Mouse (Mus musculus) limb, embryonic 15.5 days (tissue): ENCODE measurements around the gene Arpc2. TPM values are rescaled to one million over a fixed set of nuclear protein-coding genes. Genes with fewer than 3 reads are reported as not detected.

Experiments
- ATAC-seq: fragments of 200-750 bp; cut with Nextera tagmentation; 2 replicates; pipeline ENCODE4 v1.8.0; 2017; ENCODE audit warnings: low read depth, moderate TSS enrichment; ENCODE audit not compliant: insufficient number of reproducible peaks, low FRiP score, low TSS enrichment
- H3K27ac ChIP-seq: fragments of 300-500 bp; sonication (generic); 2 replicates; pipeline ENCODE4 v1.5.1; 2015; ENCODE audit warnings: moderate library complexity, mild to moderate bottlenecking, inconsistent platforms
- H3K27me3 ChIP-seq: fragments of 300-500 bp; sonication (generic); 2 replicates; pipeline ENCODE4 v1.6.1; 2015; ENCODE audit warnings: inconsistent platforms
- H3K36me3 ChIP-seq: fragments of 300-500 bp; sonication (generic); 2 replicates; pipeline ENCODE4 v1.6.1; 2015; ENCODE audit warnings: inconsistent platforms
- H3K4me1 ChIP-seq: fragments of 300-500 bp; sonication (generic); 2 replicates; pipeline ENCODE4 v1.6.1; 2015; ENCODE audit warnings: inconsistent platforms
- H3K4me2 ChIP-seq: fragments of 300-500 bp; sonication (generic); 2 replicates; pipeline ENCODE4 v1.6.1; 2015; ENCODE audit warnings: mild to moderate bottlenecking, inconsistent platforms
- H3K4me3 ChIP-seq: fragments of 300-500 bp; sonication (generic); 2 replicates; pipeline ENCODE4 v1.5.1; 2015; ENCODE audit warnings: mild to moderate bottlenecking, inconsistent platforms
- H3K9ac ChIP-seq: fragments of 300-500 bp; sonication (generic); 2 replicates; pipeline ENCODE4 v1.6.1; 2015; ENCODE audit warnings: inconsistent platforms
- H3K9me3 ChIP-seq: fragments of 300-500 bp; sonication (generic); 2 replicates; pipeline ENCODE4 v1.6.1; 2016; ENCODE audit warnings: inconsistent platforms
- WGBS: fragments of 180-500 bp; shearing (Covaris S2); methylation state at CpG from one replicate; pipeline ENCODE4 v1.1.7; 2015; 5-methylcytosine and 5-hydroxymethylcytosine counted together
- polyA plus RNA-seq: library from polyadenylated mRNA; unstranded; fragments of >200 nt; fragmentation: Nextera tagmentation; extraction: Ambion mirVana; gene quantifications from 2 replicates; pipeline ENCODE4 v1.2.1, GENCODE M21; 2015

The Arpc2 gene
- polyA plus RNA-seq, 1 experiment from 2014 or later = 441 TPM

GRCm38 (mm10) chr1:74277041-74277440 lies 41.2 kb downstream of the Arpc2 start:
- Histone ChIP-seq H3K27me3 (no peaks in the 10 kb centered on the region), H3K4me2 (no peak overlapping the region), H3K27ac (no peak overlapping the region), H3K4me3 (no peak overlapping the region), H3K9ac (no peak overlapping the region), H3K4me1 (peaks cover 4% of the 10 kb centered on the region), H3K36me3 (peaks cover 37% of the 10 kb centered on the region), H3K9me3 (no peaks in the 10 kb centered on the region)
- whole genome bisulfite sequencing = 64% methylated on average over 6 of the region's 6 CpGs
- no peak for ATAC-seq

- Histone ChIP-seq H3K27ac (no peak overlapping the region), H3K9ac (no peak overlapping the region), H3K4me2 (no peak overlapping the region), H3K36me3 (peaks cover 47% of the 10 kb centered on the region), H3K27me3 (no peaks in the 10 kb centered on the region), H3K4me3 (no peak overlapping the region), H3K4me1 (peaks cover 10% of the 10 kb centered on the region), H3K9me3 (no peaks in the 10 kb centered on the region)
- WGBS = 50% methylated on average over 8 of the region's 8 CpGs
- ATAC-seq = no peak
Observed at GRCm38 (mm10) chr1:74277883-74278537, 42.1 kb downstream of the Arpc2 start.

GRCm38 (mm10) chr1:74278538-74278937 lies 42.7 kb downstream of the Arpc2 start, which contains the start of gene Gpbar1:
Gene Gpbar1, plus strand, starts transcription at chr1:74278550.
- Histone ChIP-seq H3K36me3 (peaks cover 50% of the 10 kb centered on the region), H3K4me3 (no peak within 1 kb of the TSS), H3K9me3 (no peaks in the 10 kb centered on the region), H3K4me1 (peaks cover 13% of the 10 kb centered on the region), H3K27me3 (no peaks in the 10 kb centered on the region), H3K4me2 (no peak within 1 kb of the TSS), H3K27ac (no peak within 1 kb of the TSS), H3K9ac (no peak within 1 kb of the TSS)
- ATAC-seq = no peak
- WGBS = 92% methylated on average over 10 of the region's 10 CpGs

GRCm38 (mm10) chr1:74278988-74279387 lies 43.1 kb downstream of the Arpc2 start:
- 86% methylated on average over 11 of the region's 11 CpGs for WGBS
- H3K9me3 ChIP-seq = no peaks in the 10 kb centered on the region
- ATAC-seq = no peak
- H3K36me3 ChIP-seq = peaks cover 50% of the 10 kb centered on the region
- H3K27me3 ChIP-seq = no peaks in the 10 kb centered on the region
- H3K4me3 ChIP-seq = no peak overlapping the region
- no peak overlapping the region for H3K27ac ChIP-seq
- H3K4me1 ChIP-seq = peaks cover 17% of the 10 kb centered on the region
- no peak overlapping the region for H3K4me2 ChIP-seq
- H3K9ac ChIP-seq = no peak overlapping the region

DNA sequence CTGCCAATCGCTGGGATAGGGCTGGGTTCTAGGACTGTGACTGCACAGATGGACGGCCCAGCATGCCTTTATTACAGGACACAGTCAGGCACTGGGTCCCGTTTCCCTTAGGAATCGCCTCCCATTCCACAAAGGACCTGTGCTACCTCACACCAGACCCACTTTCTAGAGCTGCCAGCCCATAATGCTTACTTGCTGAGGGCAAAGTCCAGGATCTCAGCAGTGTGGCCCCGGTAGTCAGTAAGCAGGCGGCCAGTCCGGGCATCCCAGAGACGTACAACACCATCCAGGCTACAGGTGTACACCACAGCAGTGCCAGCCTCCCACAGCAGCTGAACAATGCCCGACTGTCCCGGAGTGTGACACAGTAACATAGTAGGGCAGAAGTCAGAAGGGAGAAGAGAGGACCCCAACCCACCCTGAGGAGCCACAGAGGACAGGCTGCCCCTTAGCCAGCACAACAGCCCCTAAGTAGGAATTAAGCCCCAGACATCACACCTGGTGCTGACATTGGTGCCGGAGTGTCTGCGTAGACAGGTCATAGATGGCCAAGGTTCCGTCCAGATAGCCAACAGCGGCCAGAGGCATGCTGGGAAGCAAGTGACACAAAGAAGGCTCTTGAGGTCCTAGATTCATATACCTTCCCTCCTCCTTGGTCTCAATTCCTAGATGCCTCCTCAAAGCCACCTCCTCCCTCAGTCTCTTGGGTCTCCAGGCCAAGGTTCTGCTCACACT lies 44.9 kb downstream of the Arpc2 start:
- no peak overlapping the region for H3K9ac ChIP-seq
- H3K36me3 ChIP-seq = peaks cover 50% of the 10 kb centered on the region
- H3K27ac ChIP-seq = no peak overlapping the region
- 96% methylated on average over 14 of the region's 14 CpGs for WGBS
- H3K4me2 ChIP-seq = no peak overlapping the region
- no peaks in the 10 kb centered on the region for H3K9me3 ChIP-seq
- no peak overlapping the region for H3K4me3 ChIP-seq
- no peak for ATAC-seq
- no peaks in the 10 kb centered on the region for H3K27me3 ChIP-seq
- peaks cover 19% of the 10 kb centered on the region for H3K4me1 ChIP-seq

DNA sequence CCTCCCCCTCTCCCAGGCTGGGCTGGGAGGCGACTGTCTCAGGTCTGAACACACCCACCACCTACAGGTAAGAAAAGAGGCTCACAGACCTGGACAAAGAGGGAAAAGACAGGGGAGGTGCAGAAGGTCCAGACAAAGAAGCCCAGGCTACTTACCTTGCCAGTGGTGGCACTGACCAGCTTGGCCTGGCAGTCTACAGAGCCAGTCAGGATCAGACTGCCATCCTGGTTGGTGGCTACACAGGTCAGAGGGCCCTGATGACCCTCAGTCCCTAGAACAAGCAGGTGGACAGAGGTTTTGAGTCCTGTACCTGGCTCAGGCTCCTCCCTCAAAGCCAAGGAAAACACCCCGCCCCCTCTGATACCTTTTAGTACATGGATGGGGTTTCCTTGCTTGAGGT lies 45.5 kb downstream of the Arpc2 start:
- no peak for ATAC-seq
- WGBS = 81% methylated on average over 2 of the region's 2 CpGs
- Histone ChIP-seq H3K9me3 (no peaks in the 10 kb centered on the region), H3K4me1 (peaks cover 23% of the 10 kb centered on the region), H3K36me3 (peaks cover 50% of the 10 kb centered on the region), H3K27me3 (no peaks in the 10 kb centered on the region), H3K4me2 (no peak overlapping the region), H3K9ac (no peak overlapping the region), H3K4me3 (no peak overlapping the region), H3K27ac (no peak overlapping the region)

DNA sequence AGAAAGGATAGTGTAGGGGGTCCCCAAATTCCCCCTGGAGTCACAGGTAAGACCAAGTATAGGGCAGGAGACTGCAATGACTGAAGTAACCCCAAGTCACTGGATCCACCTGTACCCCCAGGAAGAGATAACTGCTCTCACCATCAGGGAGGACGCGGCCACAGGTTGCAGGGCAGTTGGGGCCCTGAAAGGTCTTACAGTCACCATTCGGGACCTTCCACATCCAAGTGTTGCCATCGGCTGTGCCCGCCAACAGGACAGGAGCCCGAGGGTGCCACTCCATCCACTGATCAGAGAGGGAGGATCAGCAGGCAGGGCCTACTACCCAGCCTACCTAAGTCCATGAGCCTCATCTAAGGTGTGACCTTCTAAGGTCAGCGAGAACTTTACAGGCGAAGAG lies 46.0 kb downstream of the Arpc2 start:
- H3K4me3 ChIP-seq = no peak overlapping the region
- H3K27ac ChIP-seq = no peak overlapping the region
- H3K27me3 ChIP-seq = no peaks in the 10 kb centered on the region
- 97% methylated on average over 8 of the region's 8 CpGs for WGBS
- peaks cover 23% of the 10 kb centered on the region for H3K4me1 ChIP-seq
- H3K9ac ChIP-seq = no peak overlapping the region
- H3K4me2 ChIP-seq = no peak overlapping the region
- no peak for ATAC-seq
- H3K9me3 ChIP-seq = no peaks in the 10 kb centered on the region
- peaks cover 50% of the 10 kb centered on the region for H3K36me3 ChIP-seq

GRCm38 (mm10) chr1:74282896-74283625 lies 47.2 kb downstream of the Arpc2 start:
- no peak for ATAC-seq
- 88% methylated on average over 10 of the region's 10 CpGs for WGBS
- peaks cover 52% of the 10 kb centered on the region for H3K36me3 ChIP-seq

DNA sequence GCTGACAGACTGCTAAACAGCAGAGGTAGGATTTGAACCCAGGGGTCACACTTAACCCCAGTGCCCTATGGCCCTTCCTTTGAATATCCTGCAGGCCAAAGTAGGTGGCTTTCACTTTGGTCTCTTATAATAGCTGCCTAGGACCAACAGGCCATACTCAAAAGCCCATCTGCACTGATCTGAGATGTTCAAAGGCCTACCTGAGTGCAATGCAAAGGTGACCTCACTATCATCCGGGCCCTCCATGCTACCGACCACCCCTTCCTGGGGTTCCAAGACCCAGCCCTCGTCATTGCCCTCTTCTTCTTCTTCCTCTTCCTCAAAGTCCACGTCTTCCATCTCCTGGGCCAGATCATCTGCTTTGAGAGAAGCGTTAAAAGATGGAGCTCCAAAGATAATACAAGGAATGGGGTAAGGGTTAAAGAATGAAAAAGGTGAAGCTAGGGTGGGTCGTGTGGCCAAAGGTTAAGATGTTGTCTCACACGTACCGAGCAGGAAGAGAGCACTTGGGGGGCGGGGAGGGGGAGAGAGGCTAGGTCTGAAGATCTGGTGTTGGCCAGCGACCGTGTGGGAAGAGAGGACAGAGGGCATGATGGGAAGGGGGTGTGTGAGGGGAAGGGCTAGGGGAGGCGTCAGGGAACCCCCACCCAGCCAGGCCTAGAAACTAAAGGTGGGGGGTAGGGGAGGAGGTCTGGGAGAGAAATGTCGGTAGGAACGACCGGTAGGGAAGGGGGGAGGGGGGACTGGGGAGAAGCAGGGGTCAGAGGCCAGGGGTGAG lies 48.0 kb downstream of the Arpc2 start:
- Histone ChIP-seq H3K4me2 (peak overlapping the region; percentile 79), H3K9me3 (no peaks in the 10 kb centered on the region), H3K9ac (peak overlapping the region; percentile 79), H3K4me3 (peak overlapping the region; percentile 90), H3K4me1 (peaks cover 33% of the 10 kb centered on the region), H3K27ac (peak overlapping the region; percentile 85), H3K36me3 (peaks cover 53% of the 10 kb centered on the region), H3K27me3 (no peaks in the 10 kb centered on the region)
- 15% methylated on average over 15 of the region's 15 CpGs for WGBS
- peak; percentile 28 for ATAC-seq

More at GRCm38 (mm10) chr1:74282896-74283625, 47.2 kb downstream of the Arpc2 start:
- Histone ChIP-seq H3K4me3 (no peak overlapping the region), H3K27ac (no peak overlapping the region), H3K27me3 (no peaks in the 10 kb centered on the region), H3K4me1 (peaks cover 26% of the 10 kb centered on the region), H3K4me2 (no peak overlapping the region), H3K9ac (0 out of 2 replicates have a peak overlapping the region, but pooled peaks have one; percentile 14), H3K9me3 (no peaks in the 10 kb centered on the region)

DNA sequence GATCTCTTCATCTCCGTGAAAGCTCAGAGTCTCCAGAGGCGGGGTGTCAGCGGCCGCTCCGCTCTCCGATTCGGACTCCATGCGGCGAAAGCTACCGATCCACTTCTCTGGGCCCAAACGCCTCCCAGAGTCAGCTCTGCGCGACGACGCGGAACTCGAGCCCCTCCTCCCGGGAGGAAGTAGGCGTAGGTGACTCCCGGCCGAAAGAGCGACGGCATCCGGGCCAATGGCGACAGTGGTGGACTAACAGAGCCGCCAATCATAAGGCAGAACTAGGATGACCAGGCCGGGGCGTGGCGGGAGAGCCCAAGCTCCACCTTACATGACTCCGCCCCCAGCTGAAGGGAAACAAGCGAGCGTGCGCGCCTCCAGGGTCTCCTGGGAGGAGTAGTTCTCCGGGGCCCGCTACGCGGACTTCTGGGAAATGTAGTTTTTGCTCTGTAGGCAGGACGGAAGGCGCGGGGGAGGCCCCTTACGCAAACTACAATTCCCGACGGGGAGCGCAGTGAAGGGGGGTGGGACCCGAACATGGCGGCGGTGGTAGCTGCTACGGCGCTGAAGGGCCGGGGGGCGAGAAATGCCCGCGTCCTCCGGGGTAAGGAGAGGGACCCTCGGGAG lies 48.8 kb downstream of the Arpc2 start, which contains the start of the genes Aamp and Pnkd:
Gene Aamp, minus strand, starts transcription at position 196 of the 618 bp plus-strand sequence.
Gene Pnkd, plus strand, starts transcription at position 388 of the 618 bp plus-strand sequence.
- peak within 1 kb of the TSS; percentile 90 for H3K4me3 ChIP-seq
- peak within 1 kb of the TSS; percentile 85 for H3K27ac ChIP-seq
- peak within 1 kb of the TSS; percentile 79 for H3K9ac ChIP-seq
- peaks cover 37% of the 10 kb centered on the region for H3K4me1 ChIP-seq
- H3K9me3 ChIP-seq = no peaks in the 10 kb centered on the region
- H3K27me3 ChIP-seq = no peaks in the 10 kb centered on the region
- WGBS = under 1% methylated on average over 56 of the region's 56 CpGs
- H3K36me3 ChIP-seq = peaks cover 53% of the 10 kb centered on the region
- peak within 1 kb of the TSS; percentile 79 for H3K4me2 ChIP-seq
- ATAC-seq = peak; percentile 97
